Mouse (Mus musculus) MEL (cell line): Measurements from ENCODE around the gene Gxylt2. TPM values are rescaled to one million over a fixed set of nuclear protein-coding genes. Genes with fewer than 3 reads are reported as not detected.

ENCODE experiments used
- DNase-seq: peaks from one replicate; pipeline ENCODE4 v3.0.0; 2011; ENCODE audit warnings: low read depth, low spot score
- H3K27ac ChIP-seq: 2 replicates; pipeline ENCODE4 v1.5.1; 2012; ENCODE audit warnings: low read depth, mild to moderate bottlenecking, control low read depth, low read length, moderate library complexity; ENCODE audit not compliant: control insufficient read depth
- H3K27me3 ChIP-seq, 2 experiments: fragments of 150-350 bp in 1 of 2; sonication (generic) in 1 of 2; 2 replicates each; pipeline ENCODE4 v1.6.1; 2012; ENCODE audit warnings: low read length in 2 of 2, mild to moderate bottlenecking in 2 of 2, improper control_type of control experiment in 1 of 2, moderate library complexity in 1 of 2; ENCODE audit not compliant: insufficient read depth in 2 of 2, control insufficient read depth in 1 of 2
- H3K36me3 ChIP-seq, 2 experiments: 2 replicates each; pipeline ENCODE4 v1.6.1; 2012 to 2014; ENCODE audit warnings: low read length in 2 of 2, improper control_type of control experiment in 1 of 2, inconsistent platforms in 1 of 2, mild to moderate bottlenecking in 1 of 2; ENCODE audit not compliant: insufficient read depth in 2 of 2, control insufficient read depth in 1 of 2
- H3K4me1 ChIP-seq, 2 experiments: fragments of 150-350 bp in 1 of 2; sonication (generic) in 1 of 2; 2 replicates each; pipeline ENCODE4 v1.6.1; 2012; ENCODE audit warnings: low read length in 2 of 2, improper control_type of control experiment in 1 of 2, mild to moderate bottlenecking in 1 of 2; ENCODE audit not compliant: insufficient read depth in 2 of 2, control insufficient read depth in 1 of 2
- H3K4me3 ChIP-seq, 2 experiments: fragments of 150-350 bp in 1 of 2; sonication (generic) in 1 of 2; 2 replicates each; pipeline ENCODE4 v1.5.1; 2012; ENCODE audit warnings: low read depth in 2 of 2, low read length in 2 of 2, mild to moderate bottlenecking in 2 of 2, moderate library complexity in 2 of 2, control low read depth in 1 of 2, improper control_type of control experiment in 1 of 2; ENCODE audit not compliant: control insufficient read depth in 1 of 2, insufficient read depth in 1 of 2
- H3K79me2 ChIP-seq: 2 replicates; pipeline ENCODE4 v1.6.1; 2012; ENCODE audit warnings: mild to moderate bottlenecking, low read length, moderate library complexity; ENCODE audit not compliant: control insufficient read depth, poor library complexity, insufficient read depth
- H3K9ac ChIP-seq: 2 replicates; pipeline ENCODE4 v1.6.1; 2012; ENCODE audit warnings: low read depth, mild to moderate bottlenecking, control low read depth, low read length, moderate library complexity; ENCODE audit not compliant: control insufficient read depth, poor library complexity, severe bottlenecking
- H3K9me3 ChIP-seq: fragments of 150-350 bp; sonication (generic); replicated peaks from 2 replicates; pipeline ENCODE4 v1.6.1; 2012; ENCODE audit warnings: mild to moderate bottlenecking, low read length, improper control_type of control experiment, moderate library complexity; ENCODE audit not compliant: insufficient read depth
- BHLHE40 ChIP-seq: IDR thresholded peaks from 2 replicates; pipeline ENCODE4 v1.6.1; 2012; ENCODE audit warnings: low read depth, mild to moderate bottlenecking, inconsistent platforms, low read length, improper control_type of control experiment, borderline replicate concordance
- GATA1 ChIP-seq: IDR thresholded peaks from 2 replicates; pipeline ENCODE4 v1.6.1; 2011; ENCODE audit warnings: low read depth, low read length, improper control_type of control experiment
- HCFC1 ChIP-seq: IDR thresholded peaks from 2 replicates; pipeline ENCODE4 v1.6.1; 2012; ENCODE audit warnings: low read depth, mild to moderate bottlenecking, inconsistent platforms, low read length, improper control_type of control experiment, moderate library complexity
- JUND ChIP-seq: IDR thresholded peaks from 2 replicates; pipeline ENCODE4 v1.6.1; 2011; ENCODE audit warnings: low read depth, mild to moderate bottlenecking, improper control_type of control experiment, low read length
- KAT2A ChIP-seq: conservative IDR thresholded peaks from 2 replicates; pipeline ENCODE4 v1.6.1; 2012; ENCODE audit warnings: low read depth, low read length, improper control_type of control experiment, inconsistent platforms
- MAFK ChIP-seq: IDR thresholded peaks from 2 replicates; pipeline ENCODE4 v1.6.1; 2011; ENCODE audit warnings: low read depth, mild to moderate bottlenecking, low read length, improper control_type of control experiment, borderline replicate concordance
- MAX ChIP-seq: IDR thresholded peaks from 2 replicates; pipeline ENCODE4 v1.6.1; 2011; ENCODE audit warnings: low read length, improper control_type of control experiment
- MEF2A ChIP-seq: IDR thresholded peaks from 2 replicates; pipeline ENCODE4 v1.6.1; 2014; ENCODE audit warnings: low read depth, mild to moderate bottlenecking, inconsistent platforms, low read length, improper control_type of control experiment; ENCODE audit not compliant: poor library complexity, insufficient replicate concordance, severe bottlenecking; ENCODE audit errors: extremely low read depth
- MXI1 ChIP-seq: IDR thresholded peaks from 2 replicates; pipeline ENCODE4 v1.6.1; 2011; ENCODE audit warnings: mild to moderate bottlenecking, low read depth, low read length, improper control_type of control experiment
- MYB ChIP-seq: IDR thresholded peaks from 2 replicates; pipeline ENCODE4 v1.6.1; 2011; ENCODE audit warnings: mild to moderate bottlenecking, low read depth, low read length, improper control_type of control experiment
- NELFE ChIP-seq: IDR thresholded peaks from 2 replicates; pipeline ENCODE4 v1.6.1; 2011; ENCODE audit warnings: low read depth, low read length, improper control_type of control experiment
- POLR2A ChIP-seq, 2 experiments: IDR thresholded peaks; 2 replicates each; pipeline ENCODE4 v1.6.1; 2011 to 2012; ENCODE audit warnings: low read length in 2 of 2, mild to moderate bottlenecking in 2 of 2, control low read depth in 1 of 2, improper control_type of control experiment in 1 of 2, low read depth in 1 of 2, moderate library complexity in 1 of 2; ENCODE audit not compliant: control insufficient read depth in 1 of 2, insufficient read depth in 1 of 2, poor library complexity in 1 of 2
- POLR2AphosphoS5 ChIP-seq: IDR thresholded peaks from 2 replicates; pipeline ENCODE4 v1.6.1; 2012; ENCODE audit warnings: low read depth, borderline replicate concordance, mild to moderate bottlenecking, inconsistent platforms, low read length, moderate library complexity, mixed read lengths
- RCOR1 ChIP-seq: IDR thresholded peaks from 2 replicates; pipeline ENCODE4 v1.6.1; 2012; ENCODE audit warnings: low read depth, mild to moderate bottlenecking, inconsistent platforms, low read length, improper control_type of control experiment
- USF2 ChIP-seq, 2 experiments: IDR thresholded peaks; 2 replicates each; pipeline ENCODE4 v1.6.1; 2011 to 2012; ENCODE audit warnings: improper control_type of control experiment in 2 of 2, low read length in 2 of 2, borderline replicate concordance in 1 of 2, inconsistent platforms in 1 of 2, low read depth in 1 of 2, mild to moderate bottlenecking in 1 of 2; ENCODE audit not compliant: insufficient read depth in 1 of 2
- ZMIZ1 ChIP-seq: IDR thresholded peaks from 2 replicates; pipeline ENCODE4 v1.6.1; 2012; ENCODE audit warnings: low read depth, mild to moderate bottlenecking, inconsistent platforms, low read length, improper control_type of control experiment, moderate library complexity
- polyA plus RNA-seq, 2 experiments: library from polyadenylated mRNA; stranded (reverse) in 1 of 2; unstranded in 1 of 2; fragments of >175 nt in 1 of 2; fragments of >200 nt in 1 of 2; gene quantifications; 2 replicates each; pipeline versions ENCODE4 v1.2.1 to v1.2.4; 2012; ENCODE audit warnings: low replicate concordance in 2 of 2, low read depth in 1 of 2; ENCODE audit not compliant: insufficient read length in 2 of 2, insufficient read depth in 1 of 2, missing spikeins in 1 of 2
- total RNA-seq: library from RNA; depleted of rRNA; stranded (reverse); fragments of 300-350 nt; gene quantifications from 2 replicates; pipeline ENCODE4 v1.2.3, GENCODE M21; 2012

Gxylt2 gene
- total and polyA plus RNA-seq, 3 experiments: not detected

DNA sequence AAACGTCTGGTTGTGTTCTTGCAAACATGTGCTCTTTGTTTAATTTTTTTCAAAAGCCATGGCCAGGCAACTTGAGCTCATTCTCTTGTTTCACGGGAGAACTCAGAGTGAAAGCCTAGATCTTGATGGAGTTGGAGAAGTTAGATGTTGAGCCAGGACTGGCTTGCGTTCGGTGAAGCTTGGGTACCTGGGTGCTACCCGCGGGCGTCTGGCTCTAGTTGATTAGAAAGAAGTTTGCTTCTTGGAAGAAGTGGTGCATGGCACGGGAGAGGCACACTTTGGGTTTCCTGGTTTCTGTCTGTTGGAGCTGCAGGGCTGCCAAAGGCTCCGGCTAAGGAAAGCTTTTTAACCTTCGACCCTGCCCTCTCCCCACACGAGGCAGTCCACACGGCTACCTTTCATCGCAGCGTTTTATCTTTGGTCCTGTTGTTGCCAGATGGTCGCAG lies 855 bp downstream of the Gxylt2 start:
- TF ChIP-seq MEF2A (no peak), HCFC1 (no peak), JUND (no peak)
- TF ChIP-seq, all 39 proteins: peak for 0
- DNase-seq: no peak
- H3K4me3 ChIP-seq: no peak overlapping the region

DNA sequence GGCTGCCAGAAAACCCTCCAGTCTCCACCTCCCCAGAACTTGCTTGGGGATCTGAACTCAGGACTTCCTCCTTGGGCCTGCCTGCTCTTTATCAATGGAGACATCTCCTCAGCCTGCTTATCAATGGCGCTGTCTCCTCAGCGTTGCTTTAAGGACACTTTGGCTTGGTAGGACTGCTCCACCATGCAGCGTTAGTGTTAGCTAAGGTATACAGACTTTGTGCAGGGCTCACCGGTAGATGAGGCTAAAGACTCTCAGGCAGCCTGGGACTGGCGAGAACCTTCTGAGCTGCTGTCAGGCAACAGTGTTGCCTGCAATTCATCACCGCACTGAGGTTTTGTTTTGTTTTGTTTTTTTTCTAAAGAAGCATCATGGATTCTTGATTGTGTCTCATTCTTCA lies 2.3 kb downstream of the Gxylt2 start:
- Histone ChIP-seq H3K4me1 (peaks cover 3 to 25% of the 10 kb centered on the region in 2 experiments; a peak in 3 of 4 replicates), H3K79me2 (no peaks in the 10 kb centered on the region), H3K9ac (no peak overlapping the region), H3K27me3 (no peaks in the 10 kb centered on the region), H3K9me3 (no peaks in the 10 kb centered on the region), H3K4me3 (no peak overlapping the region), H3K36me3 (peaks cover 0 to 15% of the 10 kb centered on the region in 2 experiments; a peak in 2 of 4 replicates), H3K27ac (no peak overlapping the region)
- DNase-seq: peak; percentile 15
- no peak for TF ChIP-seq MXI1
- TF ChIP-seq GATA1: 0 out of 2 replicates have a peak, but pooled peaks have one; percentile 40

More for the DNA sequence above, 855 bp downstream of the Gxylt2 start:
- Histone ChIP-seq H3K79me2 (no peaks in the 10 kb centered on the region), H3K9ac (no peak overlapping the region), H3K4me1 (peaks cover 3 to 25% of the 10 kb centered on the region in 2 experiments; a peak in 3 of 4 replicates), H3K9me3 (no peaks in the 10 kb centered on the region), H3K36me3 (peaks cover 0 to 15% of the 10 kb centered on the region in 2 experiments; a peak in 2 of 4 replicates), H3K27me3 (no peaks in the 10 kb centered on the region), H3K27ac (no peak overlapping the region)

DNA sequence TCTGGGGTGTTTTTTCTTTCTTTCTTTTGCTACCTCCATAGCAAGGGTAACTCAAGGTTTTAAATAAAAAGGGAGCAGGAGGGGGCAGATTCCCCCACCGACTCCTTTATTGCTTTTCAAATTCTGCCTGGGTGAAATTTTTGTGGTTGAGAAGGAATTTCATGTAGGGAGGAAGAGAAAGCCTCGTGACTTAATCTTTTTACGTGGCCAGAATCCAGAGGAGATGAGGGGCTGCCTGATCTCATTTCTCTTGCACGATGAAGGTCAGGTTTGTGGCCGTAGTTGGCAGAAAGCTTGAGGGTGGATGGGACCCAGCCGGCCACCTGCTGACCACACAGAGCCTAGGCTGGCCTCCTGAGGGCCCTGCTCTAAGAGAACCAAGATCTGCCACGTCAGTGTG lies 3.0 kb downstream of the Gxylt2 start:
- no peak for DNase-seq
- Histone ChIP-seq H3K79me2 (no peaks in the 10 kb centered on the region), H3K36me3 (peaks cover 0 to 15% of the 10 kb centered on the region in 2 experiments; a peak in 2 of 4 replicates), H3K27ac (no peak overlapping the region), H3K9me3 (no peaks in the 10 kb centered on the region), H3K4me1 (peaks cover 3 to 25% of the 10 kb centered on the region in 2 experiments; a peak in 3 of 4 replicates), H3K27me3 (0 out of 4 replicates have a peak, but pooled peaks cover 0 to 3% of the 10 kb centered on the region in 2 experiments), H3K4me3 (no peak overlapping the region), H3K9ac (no peak overlapping the region)
- TF ChIP-seq MYB (no peak), NELFE (no peak), GATA1 (no peak), MAFK (no peak), KAT2A (no peak), BHLHE40 (no peak), MAX (no peak), POLR2AphosphoS5 (no peak), JUND (no peak), POLR2A (IDR thresholded peaks at IDR 0.05; ENCODE audit: control insufficient read depth in 1 of 2, insufficient read depth in 1 of 2, low read depth in 1 of 2, low read length in 2 of 2, poor library complexity in 1 of 2) (no peak), ZMIZ1 (no peak), RCOR1 (no peak), USF2 (IDR thresholded peaks at IDR 0.05; ENCODE audit: borderline replicate concordance in 1 of 2, insufficient read depth in 1 of 2, low read depth in 1 of 2, low read length in 2 of 2) (no peak), MXI1 (no peak)
